Mouse (Mus musculus) Patski (cell line): ENCODE results near the gene Nfkb1. TPM values are rescaled to one million over a fixed set of nuclear protein-coding genes. Genes with fewer than 3 reads are reported as not detected.
A peak's percentile ranks its signal among the peaks of the same experiment; 100 is the strongest.

Source experiments
- ATAC-seq: fragments of 100-300 bp; one replicate; pipeline ENCODE4 v1.8.0; 2021
- CTCF ChIA-PET: fragments of 350-600 bp; sonication (Branson Sonifier 250); formaldehyde crosslinking; loops from one replicate; lab custom pipeline; 2022; ENCODE audit warnings: inconsistent platforms; lab: Charles Lee
- POLR2A ChIA-PET: fragments of 350-600 bp; sonication (Branson Sonifier 250); formaldehyde crosslinking; loops from one replicate; lab custom pipeline; 2022; ENCODE audit warnings: antibody characterized with exemption, inconsistent platforms; lab: Charles Lee
- DNase-seq: peaks from one replicate; pipeline ENCODE4 v3.0.0-alpha.2; 2011; ENCODE audit warnings: low read depth, low spot score
- H3K27me3 ChIP-seq: fragments of 371-371 bp; one replicate; pipeline ENCODE4 v1.5.1; 2021
- CTCF ChIP-seq: fragments of 100-300 bp; IDR thresholded peaks from one replicate; pipeline ENCODE4 v1.5.1; 2021
- in situ Hi-C: fragments of 300-500 bp; cut with MboI; formaldehyde crosslinking; loops from 3 replicates; pipeline ENCODE4 v1.11.1; 2018; ENCODE audit warnings: low pct_unique_long_range_greater_than_20kb, mixed read lengths
- polyA plus RNA-seq: library from polyadenylated mRNA; unstranded; gene quantifications from one replicate; pipeline ENCODE4 v1.2.3, GENCODE M21; 2021

Nfkb1 gene
- polyA plus RNA-seq, 1 experiment from 2014 or later, result 151 TPM

DNA sequence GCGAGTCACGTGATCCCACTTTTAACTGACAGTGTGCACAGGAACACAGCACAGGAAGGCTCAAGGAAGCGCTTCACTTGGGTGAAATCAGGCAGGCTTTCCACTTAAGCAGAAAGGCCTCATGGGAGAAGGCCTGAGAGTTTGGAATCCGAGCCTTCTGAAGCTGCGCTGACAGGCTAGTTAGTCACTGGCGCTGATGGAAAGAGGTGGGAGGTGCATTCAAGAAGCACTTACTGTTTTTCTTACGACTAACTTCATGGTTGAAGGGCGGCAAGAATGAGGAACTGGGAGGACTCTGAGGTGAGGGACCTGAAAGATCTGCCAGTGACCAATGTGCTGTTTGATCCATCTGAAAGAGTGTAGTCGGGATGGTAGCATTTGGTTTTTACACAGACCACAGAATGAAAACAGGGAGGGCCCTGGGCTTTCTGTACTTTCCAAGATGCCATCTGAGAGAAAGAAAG, 62.6 kb downstream of the Nfkb1 start:
- ChIA-PET POLR2A (interaction anchor here (0.6 kb wide), 1 partner anchor 205 kb away, joined by 3 read pairs; the partner anchor contains the start of gene Cisd2), CTCF (interaction anchor here (1.2 to 1.6 kb wide), 2 partner anchors 10 to 45 kb away, joined by 3 read pairs; no protein-coding TSS in a partner anchor)
- peak; percentile 94 for ATAC-seq
- DNase-seq, result peak; percentile 94
- no peaks in the 10 kb centered on the region for H3K27me3 ChIP-seq
- no peak for TF ChIP-seq CTCF
- in situ Hi-C loops, result no loop called here

DNA sequence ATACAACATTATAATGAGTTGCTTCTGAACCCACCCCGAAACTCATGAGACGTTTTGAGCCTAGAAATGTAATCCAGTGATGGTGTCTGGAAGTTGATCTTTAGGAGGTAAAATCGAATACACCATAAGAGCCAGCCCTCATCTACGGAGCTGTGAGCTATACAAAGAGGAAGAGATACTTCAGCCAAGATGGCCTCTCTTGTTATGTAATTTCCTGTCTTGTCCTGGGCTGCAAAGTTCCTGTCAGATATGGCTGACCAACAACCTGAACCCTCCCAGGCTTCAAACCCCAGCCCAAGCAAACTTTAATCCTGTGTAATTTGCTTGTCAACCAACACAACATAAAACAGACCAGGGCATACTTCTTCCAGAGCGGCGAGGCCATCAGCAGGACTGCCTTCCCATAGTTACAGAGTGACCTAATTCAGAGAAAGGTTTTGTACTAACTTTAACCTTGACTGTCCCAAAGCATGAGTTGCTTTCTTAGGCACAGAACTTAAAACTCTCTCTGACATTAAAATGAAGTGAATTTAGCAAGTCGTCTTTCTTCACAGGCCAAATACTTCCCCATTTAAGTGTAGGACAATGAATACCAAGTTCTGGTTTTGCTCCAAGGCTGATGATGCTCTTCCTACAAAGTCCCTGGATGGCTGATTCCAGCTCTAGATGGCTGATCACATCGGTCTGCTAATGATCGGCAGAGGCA, 63.2 kb downstream of the Nfkb1 start:
- ATAC-seq (peak; percentile 19), DNase-seq (no peak)
- TF ChIP-seq CTCF, result no peak
- POLR2A ChIA-PET, result interaction anchor here (1.1 to 1.4 kb wide), 2 partner anchors 20 to 31 kb away, joined by 3 to 4 read pairs; no protein-coding TSS in a partner anchor
- no peaks in the 10 kb centered on the region for H3K27me3 ChIP-seq
- in situ Hi-C loops, result no loop called here
- CTCF ChIA-PET, result interaction anchor here (0.7 to 2.6 kb wide), 8 partner anchors 9 to 70 kb away, joined by 3 to 6 read pairs (median 3); no protein-coding TSS in a partner anchor

DNA sequence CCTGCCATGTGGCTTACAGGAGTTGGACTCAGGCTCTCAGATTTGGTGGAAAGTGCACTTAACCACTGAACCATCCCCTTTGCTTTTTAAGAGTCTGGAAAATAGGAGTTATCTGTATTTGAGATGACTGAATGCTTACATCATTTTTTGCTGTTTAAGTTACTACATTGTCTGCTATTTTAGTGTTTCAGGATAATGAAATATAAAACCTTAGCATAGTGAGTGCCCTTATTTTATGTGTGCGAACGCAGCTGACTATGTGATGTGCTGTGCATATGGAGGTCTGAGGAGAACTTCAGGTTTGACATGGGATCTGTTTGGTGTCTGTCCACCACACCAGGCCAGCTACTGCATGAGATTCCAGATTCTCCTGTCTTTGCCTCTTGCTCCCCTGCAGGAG, 66.1 kb downstream of the Nfkb1 start:
- no peak for DNase-seq
- ChIA-PET POLR2A (no interaction called here), CTCF (interaction anchor here (2.6 kb wide), 1 partner anchor 15 kb away, joined by 6 read pairs; no protein-coding TSS in a partner anchor)
- in situ Hi-C loops, result no loop called here
- H3K27me3 ChIP-seq, result no peaks in the 10 kb centered on the region
- ATAC-seq, result no peak
- no peak for TF ChIP-seq CTCF

DNA sequence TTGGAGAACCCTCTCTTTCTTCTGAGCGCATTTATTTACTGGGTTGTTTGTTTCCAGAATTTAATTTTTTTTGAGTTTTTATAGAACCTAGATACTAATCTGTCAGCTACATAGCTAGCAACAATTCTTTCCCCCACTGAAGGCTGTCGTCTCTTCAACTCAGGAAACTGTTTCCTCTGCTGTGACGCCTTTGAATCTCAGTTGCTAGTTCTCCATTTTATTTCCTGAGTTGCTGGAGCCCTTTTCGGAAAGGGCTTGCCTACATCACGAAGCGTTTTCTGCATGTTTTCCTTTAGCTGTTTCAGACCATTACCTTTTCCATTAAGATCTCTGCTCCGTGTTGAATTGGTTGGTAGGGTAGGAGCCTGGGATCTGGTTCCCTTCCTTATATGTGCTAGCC, 74.6 kb downstream of the Nfkb1 start:
- DNase-seq (no peak), ATAC-seq (no peak)
- in situ Hi-C loops, result no loop called here
- no peak for TF ChIP-seq CTCF
- CTCF ChIA-PET, result interaction anchor here (1.2 to 2.7 kb wide), 3 partner anchors 12 to 38 kb away, joined by 3 to 9 read pairs (median 4); no protein-coding TSS in a partner anchor
- H3K27me3 ChIP-seq, result no peaks in the 10 kb centered on the region
- POLR2A ChIA-PET, result no interaction called here

DNA sequence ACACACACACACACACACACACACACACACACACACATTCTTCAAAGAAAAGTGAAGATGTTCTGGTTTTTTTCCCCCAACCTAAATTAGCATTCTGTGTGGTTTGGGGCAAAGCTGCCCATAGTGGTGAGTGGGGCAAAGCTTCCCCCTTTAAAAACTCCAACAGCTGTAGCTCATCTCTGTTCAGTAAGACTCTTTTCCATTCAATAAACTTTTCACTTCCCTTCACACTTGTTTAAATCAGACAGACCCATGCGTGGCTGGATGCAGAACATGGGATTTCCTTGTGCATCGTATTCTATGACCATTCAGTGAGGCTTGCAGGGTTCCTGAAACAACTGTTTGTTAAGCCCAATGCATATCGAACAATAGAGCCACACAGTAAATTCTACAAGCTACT, 77.0 kb downstream of the Nfkb1 start:
- in situ Hi-C loops, result no loop called here
- TF ChIP-seq CTCF, result no peak
- POLR2A ChIA-PET, result no interaction called here
- no peaks in the 10 kb centered on the region for H3K27me3 ChIP-seq
- DNase-seq (no peak), ATAC-seq (no peak)
- CTCF ChIA-PET, result interaction anchor here (0.8 to 2.7 kb wide), 3 partner anchors 12 to 99 kb away, joined by 3 to 9 read pairs (median 4); no protein-coding TSS in a partner anchor

DNA sequence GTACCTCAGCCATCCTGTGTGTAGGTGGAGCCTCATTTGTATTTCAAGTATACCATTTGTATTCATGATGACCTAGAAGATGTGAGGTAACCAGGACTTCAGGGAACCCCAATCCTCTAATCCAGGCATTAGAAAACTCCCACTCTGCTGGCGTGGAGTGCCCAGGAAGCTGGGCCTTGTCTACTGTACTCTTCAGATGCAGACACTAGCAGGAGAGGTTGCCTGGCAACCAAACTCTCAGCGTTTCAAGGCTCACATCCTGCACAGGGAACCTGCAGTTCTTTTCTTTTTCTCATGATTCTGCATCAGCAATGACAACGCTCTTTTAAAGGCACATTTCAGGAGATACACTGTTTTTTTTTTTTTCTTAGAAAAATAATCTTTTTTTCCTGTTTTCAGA, 81.1 kb downstream of the Nfkb1 start:
- H3K27me3 ChIP-seq, result no peaks in the 10 kb centered on the region
- POLR2A ChIA-PET, result interaction anchor here (0.6 kb wide), 2 partner anchors 9 to 116 kb away, joined by 4 to 7 read pairs; no protein-coding TSS in a partner anchor
- in situ Hi-C loops, result no loop called here
- no peak for TF ChIP-seq CTCF
- DNase-seq (no peak), ATAC-seq (no peak)
- CTCF ChIA-PET, result interaction anchor here (1.0 to 3.2 kb wide), 3 partner anchors 11 to 121 kb away, joined by 3 to 16 read pairs (median 6); no protein-coding TSS in a partner anchor

DNA sequence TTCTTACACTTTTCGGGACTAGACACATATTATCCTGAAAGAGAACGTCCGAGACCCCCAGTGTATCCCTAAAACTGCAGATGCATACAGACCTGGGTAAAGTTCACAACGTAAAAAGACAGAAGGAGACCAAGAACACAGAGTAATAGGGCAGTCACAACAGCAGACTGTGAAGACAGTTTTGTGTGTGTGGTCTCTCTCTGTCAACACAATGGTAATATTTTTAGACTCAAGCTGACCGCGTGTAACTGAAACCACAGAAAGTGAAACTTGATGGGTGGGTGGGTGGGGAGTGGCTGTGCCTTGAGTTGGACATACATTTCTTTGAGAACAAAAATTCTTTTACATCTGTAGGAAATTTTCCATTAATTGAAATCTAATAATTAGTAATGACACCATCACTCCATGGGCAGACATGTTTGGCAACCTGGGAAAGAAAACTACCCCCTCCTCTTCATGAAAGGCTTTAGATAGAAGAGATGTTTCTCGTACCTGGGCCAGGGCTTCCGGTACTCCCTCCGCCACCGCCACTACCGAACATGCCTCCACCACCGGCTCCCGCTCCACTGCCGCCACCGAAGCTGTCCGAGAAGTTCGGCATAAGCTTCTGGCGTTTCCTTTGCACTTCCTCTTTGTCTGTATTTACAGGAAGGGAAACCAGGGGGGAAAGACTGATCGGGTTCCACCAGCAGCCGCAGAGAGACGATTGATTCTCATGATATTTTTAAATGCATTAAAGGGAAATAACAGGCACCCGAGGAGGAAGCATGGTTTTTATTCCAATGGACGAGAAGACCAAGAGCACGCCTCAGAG, 83.5 kb downstream of the Nfkb1 start:
- ATAC-seq (no peak), DNase-seq (no peak)
- no peak for TF ChIP-seq CTCF
- POLR2A ChIA-PET, result interaction anchor here (0.8 kb wide), 1 partner anchor 20 kb away, joined by 3 read pairs; no protein-coding TSS in a partner anchor
- in situ Hi-C loops, result no loop called here
- CTCF ChIA-PET, result interaction anchor here (1.6 kb wide), 1 partner anchor 99 kb away, joined by 3 read pairs; no protein-coding TSS in a partner anchor
- H3K27me3 ChIP-seq, result no peaks in the 10 kb centered on the region

DNA sequence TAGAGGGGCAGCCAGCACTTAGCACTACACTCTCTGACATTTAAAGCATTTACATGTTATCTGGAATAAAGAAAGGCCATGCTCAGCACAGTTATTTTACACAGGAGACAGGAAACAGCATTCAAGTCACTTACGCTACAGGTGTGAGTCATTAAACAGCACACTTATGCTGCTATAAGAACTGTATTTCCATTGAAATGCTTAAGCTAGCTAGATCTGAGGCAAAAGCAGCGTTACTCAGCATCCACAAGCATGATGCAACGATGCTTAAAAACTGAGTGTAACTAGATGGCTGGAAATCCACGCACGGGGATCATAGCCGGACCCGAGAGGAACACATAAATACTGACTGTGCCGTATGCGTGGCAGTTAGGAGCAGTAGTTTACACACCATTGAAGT, 84.3 kb downstream of the Nfkb1 start:
- DNase-seq (no peak), ATAC-seq (no peak)
- in situ Hi-C loops, result no loop called here
- ChIA-PET POLR2A (no interaction called here), CTCF (interaction anchor here (1.3 kb wide), 1 partner anchor 52 kb away, joined by 3 read pairs; no protein-coding TSS in a partner anchor)
- H3K27me3 ChIP-seq, result no peaks in the 10 kb centered on the region
- TF ChIP-seq CTCF, result no peak

DNA sequence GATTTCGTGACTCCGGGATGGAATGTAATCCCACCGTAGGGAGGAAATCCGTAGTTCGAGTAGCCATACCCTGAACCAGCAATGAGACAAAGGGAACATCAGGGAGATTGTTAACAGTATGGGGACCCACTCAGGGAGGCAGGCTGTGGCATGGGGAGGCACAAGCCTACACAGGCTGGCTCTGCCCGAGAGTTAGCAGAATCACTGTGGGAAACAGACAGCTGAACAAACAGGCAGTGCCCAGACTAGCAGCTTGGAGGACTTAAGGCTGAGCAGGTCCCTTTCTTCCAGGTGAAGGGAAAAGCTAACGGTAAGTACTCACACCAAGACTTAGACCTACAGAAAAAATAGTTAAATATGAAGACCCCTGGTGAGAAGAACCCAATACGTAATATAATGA, 84.8 kb downstream of the Nfkb1 start:
- no peak for TF ChIP-seq CTCF
- DNase-seq, result no peak
- H3K27me3 ChIP-seq, result no peaks in the 10 kb centered on the region
- in situ Hi-C loops, result no loop called here
- no peak for ATAC-seq
- CTCF ChIA-PET, result interaction anchor here (1.3 kb wide), 1 partner anchor 51 kb away, joined by 3 read pairs; no protein-coding TSS in a partner anchor
- POLR2A ChIA-PET, result no interaction called here

DNA sequence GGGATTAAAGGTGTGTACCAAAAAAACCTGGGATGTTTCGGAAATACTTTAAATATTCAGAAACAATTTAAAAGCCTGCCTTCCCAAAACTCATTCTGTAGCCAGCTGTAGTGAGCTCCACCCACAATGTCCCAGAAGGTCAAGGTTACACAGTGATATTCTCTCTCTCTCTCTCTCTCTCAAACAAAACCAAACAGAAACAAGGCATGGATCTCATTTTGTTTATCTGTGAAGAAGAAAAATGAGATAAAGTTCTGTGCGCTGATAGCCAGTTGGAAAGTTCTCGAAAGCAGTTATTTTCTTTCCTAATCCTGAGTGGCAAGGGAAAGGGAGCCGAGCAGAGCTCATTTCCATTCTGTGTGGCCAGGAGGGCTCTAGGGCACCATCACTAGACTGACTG, 85.9 kb downstream of the Nfkb1 start:
- H3K27me3 ChIP-seq, result no peaks in the 10 kb centered on the region
- DNase-seq, result no peak
- CTCF ChIA-PET, result interaction anchor here (1.1 to 1.8 kb wide), 5 partner anchors 11 to 201 kb away, joined by 3 to 5 read pairs (median 3); no protein-coding TSS in a partner anchor
- ATAC-seq, result no peak
- in situ Hi-C loops, result no loop called here
- TF ChIP-seq CTCF, result no peak
- POLR2A ChIA-PET, result interaction anchor here (0.6 kb wide), 2 partner anchors 60 to 103 kb away, joined by 3 read pairs; no protein-coding TSS in a partner anchor
